Mouse (Mus musculus) erythroblast, embryonic 14.5 days (primary cell): ENCODE results near the gene Dazap1.

Source experiments
- GATA1 ChIP-seq: IDR thresholded peaks from 2 replicates; pipeline ENCODE4 v1.6.1; 2012; ENCODE audit warnings: low read length, inconsistent platforms, mixed read lengths
- TAL1 ChIP-seq: IDR thresholded peaks from 3 replicates; pipeline ENCODE4 v1.6.1; 2012; ENCODE audit warnings: low read length, inconsistent platforms, mixed read lengths

DNA sequence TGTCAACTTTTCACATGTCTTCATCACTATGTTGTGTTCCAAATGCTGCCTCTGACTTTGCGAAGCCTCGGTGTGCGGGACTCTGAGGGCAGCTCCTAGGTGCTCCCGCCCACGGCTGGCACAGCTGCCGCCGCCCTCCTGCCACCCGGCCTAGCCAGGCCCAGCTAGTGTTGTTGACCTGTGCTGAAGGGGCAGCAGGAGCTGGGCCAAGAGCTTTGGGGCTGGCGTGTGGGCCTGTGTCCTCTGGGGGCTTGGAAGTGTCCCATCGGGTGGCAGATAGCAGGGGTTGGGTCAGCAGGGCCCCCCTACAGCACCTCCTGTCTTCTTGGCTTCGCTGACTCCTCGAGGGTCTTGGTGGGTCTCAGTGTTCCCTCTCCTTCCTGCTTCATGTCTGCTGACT is 18.0 kb downstream of the Dazap1 start:
- no peak for TF ChIP-seq GATA1
- TF ChIP-seq TAL1, result no peak
